Mouse (Mus musculus) megakaryocyte-erythroid progenitor cell, adult 5 weeks (primary cell): ENCODE data around the gene Rhcg. TPM values are rescaled to one million over a fixed set of nuclear protein-coding genes. Genes with fewer than 3 reads are reported as not detected.

Experiments used
- polyA plus RNA-seq: library from polyadenylated mRNA; stranded (reverse); fragments of >175 nt; gene quantifications from 2 replicates; pipeline ENCODE4 v1.2.3, GENCODE M21; 2012

The Rhcg gene
- 1.5 and 2.1 TPM in 2 replicates for polyA plus RNA-seq

DNA sequence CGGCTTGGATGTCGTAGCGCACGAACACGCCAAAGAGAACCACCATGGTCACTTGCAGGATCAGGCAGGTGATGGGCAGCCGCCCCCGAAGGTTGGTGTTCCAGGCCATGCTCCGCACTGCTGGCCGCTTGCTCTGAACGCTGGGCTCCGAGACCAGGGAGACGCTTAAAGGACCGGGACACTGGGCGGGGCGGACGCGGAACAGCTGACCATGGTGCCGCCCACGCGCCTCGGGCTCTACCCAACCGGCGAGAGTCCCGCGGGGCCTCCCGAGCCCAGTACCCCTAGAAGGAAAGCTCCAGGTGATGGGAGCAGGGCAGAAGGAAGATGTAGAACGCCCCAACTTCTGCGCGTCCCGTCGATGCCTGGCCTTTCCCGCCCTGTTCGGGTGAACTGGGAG is at the start of gene Rhcg:
TSS of gene Rhcg (minus strand) at position 240 of the 400 bp plus-strand sequence.

DNA sequence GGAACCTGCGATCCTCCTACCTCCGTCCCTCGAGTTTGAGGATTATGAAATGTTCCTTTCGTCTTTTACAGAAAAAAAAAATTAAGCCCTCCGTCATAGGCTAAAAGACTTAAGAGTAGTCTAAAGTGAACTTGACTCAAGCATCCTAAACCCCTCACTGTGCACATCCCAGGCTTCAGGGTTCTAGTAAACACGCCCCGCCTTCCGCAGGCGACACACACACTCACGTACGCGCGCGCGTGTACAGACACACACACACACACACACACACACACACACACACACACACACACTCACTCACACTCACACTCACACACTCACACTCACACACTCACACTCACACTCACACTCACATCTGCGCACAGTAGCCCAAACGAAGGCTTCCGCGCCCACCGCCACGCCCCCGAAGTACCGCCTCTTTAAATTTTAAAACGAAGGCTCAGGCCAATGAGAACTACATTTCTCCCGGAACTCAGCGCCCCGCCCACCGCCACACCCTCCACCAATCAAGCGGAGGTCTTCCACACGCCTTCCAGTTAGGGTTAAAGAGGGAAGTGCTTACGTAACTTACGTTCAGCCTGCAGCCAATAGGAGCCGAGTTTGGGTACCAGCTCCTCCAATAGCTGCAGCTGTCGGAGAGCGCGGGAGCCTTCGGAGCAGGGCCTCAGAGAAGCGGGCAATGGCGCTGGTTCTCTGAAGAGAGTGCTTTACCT is 42.3 kb upstream of the Rhcg start, which contains the start of gene Ticrr:
TSS of gene Ticrr (plus strand) at position 619 of the 713 bp plus-strand sequence.

Other genes starting within 250 kb of the Rhcg start
- not detected in 2 replicates for gene Rlbp1, start 230.6 kb downstream of the Rhcg start, polyA plus RNA-seq
- gene Fanci, start 225.7 kb downstream of the Rhcg start, polyA plus RNA-seq = 0.76 and 1.0 TPM in 2 replicates
- gene Polg, start 151.3 kb downstream of the Rhcg start, polyA plus RNA-seq = 33.9 and 35.0 TPM in 2 replicates
- gene Ticrr, start 42.5 kb upstream of the Rhcg start, polyA plus RNA-seq = 8.0 and 9.9 TPM in 2 replicates
- 2.7 and 5.9 TPM in 2 replicates for gene Kif7, start 98.1 kb upstream of the Rhcg start, polyA plus RNA-seq
- not detected in 2 replicates for gene Plin1, start 115.2 kb upstream of the Rhcg start, polyA plus RNA-seq
- gene Pex11a, start 125.5 kb upstream of the Rhcg start, polyA plus RNA-seq = 2.0 and 2.3 TPM in 2 replicates
- 0.03 TPM in 1 of 2 replicates, not detected in the other for gene Wdr93, start 125.5 kb upstream of the Rhcg start, polyA plus RNA-seq
- gene Mesp1, start 176.1 kb upstream of the Rhcg start, polyA plus RNA-seq = not detected in 2 replicates
- gene Mesp2, start 193.1 kb upstream of the Rhcg start, polyA plus RNA-seq = 0.15 and 0.32 TPM in 2 replicates
- 1.4 and 2.1 TPM in 2 replicates for gene Anpep, start 243.4 kb upstream of the Rhcg start, polyA plus RNA-seq